Mouse (Mus musculus) brown adipose tissue, adult 24 weeks (tissue): ENCODE results near the gene Ston2. TPM values are rescaled to one million over a fixed set of nuclear protein-coding genes. Genes with fewer than 3 reads are reported as not detected.
A peak's percentile ranks its signal among the peaks of the same experiment; 100 is the strongest.
"Not testable (repeated sequence)": the region's sequence is repeated elsewhere in the genome, so short reads cannot be mapped to it uniquely, and the experiment has no call there.

ENCODE experiments used
- H3K27ac ChIP-seq: fragments of 200-500 bp; replicated peaks from 2 replicates; pipeline ENCODE4 v1.5.1; 2012; ENCODE audit warnings: low read depth, mild to moderate bottlenecking, low read length
- H3K4me1 ChIP-seq: fragments of 200-500 bp; 2 replicates; pipeline ENCODE4 v1.6.1; 2012; ENCODE audit warnings: low read length, mixed read lengths; ENCODE audit not compliant: control insufficient read depth, insufficient read depth, insufficient read length
- H3K4me3 ChIP-seq: fragments of 200-500 bp; 2 replicates; pipeline ENCODE4 v1.5.1; 2012; ENCODE audit warnings: low read depth, mild to moderate bottlenecking, low read length, moderate library complexity; ENCODE audit not compliant: insufficient read depth
- polyA plus RNA-seq: library from polyadenylated mRNA; stranded (reverse); fragments of >200 nt; gene quantifications from 2 replicates; pipeline ENCODE4 v1.2.4, GENCODE M21; 2012; ENCODE audit not compliant: missing spikeins, insufficient read depth, insufficient read length

The Ston2 gene
- polyA plus RNA-seq, 1 experiment: 2.1 TPM

GRCm38 (mm10) chr12:91606651-91607050, 181.5 kb downstream of the Ston2 start:
- Histone ChIP-seq H3K27ac (no peak overlapping the region), H3K4me3 (no peak overlapping the region), H3K4me1 (0 out of 2 replicates have a peak, but pooled peaks cover 3% of the 10 kb centered on the region)

- Histone ChIP-seq H3K4me3 (no peak overlapping the region), H3K27ac (no peak overlapping the region), H3K4me1 (0 out of 2 replicates have a peak, but pooled peaks cover 3% of the 10 kb centered on the region)
These were observed 183.6 kb downstream of the Ston2 start for GRCm38 (mm10) chr12:91604600-91604999.

GRCm38 (mm10) chr12:91592128-91592527, 196.1 kb downstream of the Ston2 start:
- Histone ChIP-seq H3K27ac (no peak overlapping the region), H3K4me1 (peaks cover 3% of the 10 kb centered on the region; the same call in 1 of the 2 replicates), H3K4me3 (no peak overlapping the region)

- Histone ChIP-seq H3K4me1 (peaks cover 3% of the 10 kb centered on the region; the same call in 1 of the 2 replicates), H3K27ac (peak overlapping the region; percentile 97), H3K4me3 (no peak overlapping the region)
These were observed 197.0 kb downstream of the Ston2 start for GRCm38 (mm10) chr12:91591191-91591590.

GRCm38 (mm10) chr12:91590716-91591115, 197.5 kb downstream of the Ston2 start:
- H3K4me1 ChIP-seq: peaks cover 3% of the 10 kb centered on the region; the same call in 1 of the 2 replicates
- H3K4me3 ChIP-seq: peak overlapping the region; percentile 89
- H3K27ac ChIP-seq: peak overlapping the region; percentile 97

GRCm38 (mm10) chr12:91589847-91590690, 198.1 kb downstream of the Ston2 start, which contains the start of gene Gtf2a1:
TSS of gene Gtf2a1 (minus strand) at chr12:91590487.
- Histone ChIP-seq H3K4me3 (peak within 1 kb of the TSS; percentile 99), H3K4me1 (peaks cover 3% of the 10 kb centered on the region; the same call in 1 of the 2 replicates), H3K27ac (peak within 1 kb of the TSS; percentile 97)

- Histone ChIP-seq H3K4me3 (peak overlapping the region; percentile 99), H3K27ac (peak overlapping the region; percentile 92), H3K4me1 (peaks cover 3% of the 10 kb centered on the region; the same call in 1 of the 2 replicates)
These were observed 198.7 kb downstream of the Ston2 start for GRCm38 (mm10) chr12:91589542-91589846.

- Histone ChIP-seq H3K4me3 (peak overlapping the region; percentile 99), H3K4me1 (peaks cover 3% of the 10 kb centered on the region; the same call in 1 of the 2 replicates), H3K27ac (peak overlapping the region; percentile 95)
These were observed 199.3 kb downstream of the Ston2 start for GRCm38 (mm10) chr12:91588670-91589541.

GRCm38 (mm10) chr12:91588176-91588669, 200.0 kb downstream of the Ston2 start:
- Histone ChIP-seq H3K4me3 (peak overlapping the region; percentile 73), H3K4me1 (peaks cover 3% of the 10 kb centered on the region; the same call in 1 of the 2 replicates), H3K27ac (peak overlapping the region; percentile 82)

GRCm38 (mm10) chr12:91587491-91588033, 200.6 kb downstream of the Ston2 start:
- no peak overlapping the region; the same call in 1 of the 2 replicates for H3K4me3 ChIP-seq
- H3K27ac ChIP-seq: no peak overlapping the region
- peaks cover 4% of the 10 kb centered on the region for H3K4me1 ChIP-seq

GRCm38 (mm10) chr12:91587077-91587476, 201.1 kb downstream of the Ston2 start:
- no peak overlapping the region for H3K27ac ChIP-seq
- H3K4me3 ChIP-seq: no peak overlapping the region; the same call in 1 of the 2 replicates
- peaks cover 7% of the 10 kb centered on the region for H3K4me1 ChIP-seq

- H3K4me3 ChIP-seq, H3K4me1 ChIP-seq, H3K27ac ChIP-seq: not testable (repeated sequence)
These were observed 202.4 kb downstream of the Ston2 start for GRCm38 (mm10) chr12:91585815-91586214.

GRCm38 (mm10) chr12:91585206-91585605, 203.0 kb downstream of the Ston2 start:
- peaks cover 4% of the 10 kb centered on the region for H3K4me1 ChIP-seq
- H3K4me3 ChIP-seq: no peak overlapping the region
- no peak overlapping the region for H3K27ac ChIP-seq

GRCm38 (mm10) chr12:91583409-91583808, 204.8 kb downstream of the Ston2 start:
- peaks cover 4% of the 10 kb centered on the region for H3K4me1 ChIP-seq
- no peak overlapping the region for H3K27ac ChIP-seq
- no peak overlapping the region for H3K4me3 ChIP-seq
